In genomic region chr2:166671019-166671418, GRCm38 (mm10) we compare ENCODE assay signal across 10 mouse cellular contexts. TPM values are rescaled to one million over a fixed set of nuclear protein-coding genes. Genes with fewer than 3 reads are reported as not detected.
DNase-seq lines count a peak whose midpoint lies in the region; ATAC-seq and TF ChIP-seq lines count a peak whose summit lies in the region.
"Had no signal": no experiment of that assay in that cellular context is flagged by ENCODE, and none has a peak within 500 bp of the region (broad histone marks: within the 10 kb centered on the region; RNA-seq: fewer than 3 reads in every experiment).

No protein-coding gene starts in this region.

- WGBS in heart, embryonic 10.5 days, result 30% methylated on average over 8 of the region's 8 CpGs
- 53% methylated on average over 8 of the region's 8 CpGs for WGBS in heart, adult 2 months
- whole genome bisulfite sequencing in bone marrow, adult 2 months, result 30% methylated on average over 8 of the region's 8 CpGs
- WGBS in forebrain, embryonic 16.5 days, result 6% methylated on average over 8 of the region's 8 CpGs
- 8% methylated on average over 8 of the region's 8 CpGs for WGBS in midbrain, embryonic 13.5 days

- peak; percentile 54 for ATAC-seq in forebrain, embryonic 16.5 days
- peak; percentile 73 for ATAC-seq in midbrain, embryonic 13.5 days
- no peak for ATAC-seq in inflammation-experienced regulatory T-cells, adult 6 months

- H3K9ac ChIP-seq in heart, adult 2 months (ENCODE audit: low read depth, low read length), result no peak overlapping the region
- no peak overlapping the region for H3K9ac ChIP-seq in forebrain, embryonic 16.5 days (replicated peaks; ENCODE audit: low read depth, low read length)
- no peak overlapping the region for H3K9ac ChIP-seq in midbrain, embryonic 13.5 days (replicated peaks)
- H3K9ac ChIP-seq: liver, embryonic 14.5 days had no signal

- TF ChIP-seq POLR2A in heart, adult 2 months (IDR thresholded peaks at IDR 0.05; ENCODE audit: insufficient read depth, low read depth, low read length), result no peak
- no peak for TF ChIP-seq POLR2A in bone marrow, adult 2 months (IDR thresholded peaks at IDR 0.05; ENCODE audit: borderline replicate concordance, control insufficient read depth, low read depth, low read length)

- DNase-seq in heart, embryonic 10.5 days (ENCODE audit: low spot score), result no peak
- no peak for DNase-seq in heart, adult 2 months
- no peak for DNase-seq in gastrocnemius, postnatal 4 days (ENCODE audit: low spot score in 2 of 2)
- DNase-seq in spleen, postnatal 36 days (ENCODE audit: low spot score in 2 of 2), result no peak
- DNase-seq: cerebellum, adult 8-10 months had no signal

- no peak overlapping the region for H3K4me3 ChIP-seq in heart, embryonic 10.5 days
- no peak overlapping the region for H3K4me3 ChIP-seq in heart, adult 2 months
- H3K4me3 ChIP-seq in bone marrow, adult 2 months (replicated peaks; ENCODE audit: control insufficient read depth, low read depth, low read length), result no peak overlapping the region
- no peak overlapping the region for H3K4me3 ChIP-seq in forebrain, embryonic 16.5 days (replicated peaks; ENCODE audit: low read length)
- no peak overlapping the region for H3K4me3 ChIP-seq in midbrain, embryonic 13.5 days (replicated peaks)

- H3K36me3 ChIP-seq in heart, embryonic 10.5 days, result no peaks in the 10 kb centered on the region
- no peaks in the 10 kb centered on the region for H3K36me3 ChIP-seq in heart, adult 2 months (ENCODE audit: control insufficient read depth, insufficient read depth, low read length)
- H3K36me3 ChIP-seq in forebrain, embryonic 16.5 days (ENCODE audit: control insufficient read depth, insufficient read depth), result no peaks in the 10 kb centered on the region
- H3K36me3 ChIP-seq in midbrain, embryonic 13.5 days, result no peaks in the 10 kb centered on the region

- TF ChIP-seq EP300 in heart, adult 2 months (IDR thresholded peaks at IDR 0.05; ENCODE audit: insufficient read depth, low read depth, low read length), result no peak

- no peaks in the 10 kb centered on the region for H3K79me2 ChIP-seq in heart, adult 2 months (replicated peaks; ENCODE audit: control insufficient read depth, insufficient read depth, low read length)

- no peak overlapping the region for H3K4me2 ChIP-seq in forebrain, embryonic 16.5 days (ENCODE audit: low read length)
- H3K4me2 ChIP-seq in midbrain, embryonic 13.5 days (replicated peaks), result no peak overlapping the region

- peaks cover 75% of the 10 kb centered on the region for H3K4me1 ChIP-seq in heart, embryonic 10.5 days
- H3K4me1 ChIP-seq in heart, adult 2 months (ENCODE audit: control insufficient read depth, insufficient read depth, low read length), result peaks cover 6% of the 10 kb centered on the region
- H3K4me1 ChIP-seq in bone marrow, adult 2 months (ENCODE audit: control insufficient read depth, insufficient read depth, low read length), result peaks cover 10% of the 10 kb centered on the region
- peaks cover 45% of the 10 kb centered on the region for H3K4me1 ChIP-seq in forebrain, embryonic 16.5 days (replicated peaks; ENCODE audit: control insufficient read depth, insufficient read depth, low read length)
- H3K4me1 ChIP-seq in midbrain, embryonic 13.5 days (replicated peaks), result peaks cover 70% of the 10 kb centered on the region

- TF ChIP-seq CTCF in heart, adult 2 months (IDR thresholded peaks at IDR 0.05), result no peak
- TF ChIP-seq CTCF in bone marrow, adult 2 months (IDR thresholded peaks at IDR 0.05; ENCODE audit: control insufficient read depth, insufficient read depth, low read length), result no peak

- 0 out of 2 replicates have a peak overlapping the region, but pooled peaks have one; percentile 23 for H3K27ac ChIP-seq in heart, embryonic 10.5 days
- H3K27ac ChIP-seq in heart, adult 2 months, result no peak overlapping the region
- H3K27ac ChIP-seq in bone marrow, adult 2 months (ENCODE audit: control insufficient read depth, insufficient read depth, low read depth, low read length, poor library complexity), result peak overlapping the region; percentile 5; the same call in 1 of the 2 replicates
- 0 out of 2 replicates have a peak overlapping the region, but pooled peaks have one; percentile 4 for H3K27ac ChIP-seq in forebrain, embryonic 16.5 days (ENCODE audit: low read length)
- peak overlapping the region; percentile 67 for H3K27ac ChIP-seq in midbrain, embryonic 13.5 days
- H3K27ac ChIP-seq: liver, embryonic 14.5 days had no signal

- intact Hi-C loops in heart, adult 2 months (cut with DNase I), result no loop called here

- no peaks in the 10 kb centered on the region for H3K9me3 ChIP-seq in heart, embryonic 10.5 days
- H3K9me3 ChIP-seq in forebrain, embryonic 16.5 days (ENCODE audit: control insufficient read depth, low read length), result no peaks in the 10 kb centered on the region
- H3K9me3 ChIP-seq in midbrain, embryonic 13.5 days, result no peaks in the 10 kb centered on the region

- 0 out of 2 replicates have a peak, but pooled peaks cover 6% of the 10 kb centered on the region for H3K27me3 ChIP-seq in heart, embryonic 10.5 days (ENCODE audit: insufficient read depth, poor library complexity, severe bottlenecking)
- H3K27me3 ChIP-seq in heart, adult 2 months (ENCODE audit: control insufficient read depth, insufficient read depth, low read length), result no peaks in the 10 kb centered on the region
- H3K27me3 ChIP-seq in forebrain, embryonic 16.5 days (replicated peaks; ENCODE audit: control insufficient read depth, insufficient read depth, low read length), result no peaks in the 10 kb centered on the region
- no peaks in the 10 kb centered on the region for H3K27me3 ChIP-seq in midbrain, embryonic 13.5 days

RNA-seq across cellular contexts. Expression of gene Prex1, which starts 42.6 kb away (rescaled TPM):
- polyA plus RNA-seq in heart, embryonic 10.5 days (2016; fragmentation: Nextera tagmentation; extraction: Ambion mirVana), result 10.9 and 13.2 TPM in 2 replicates
- 1 to 10 TPM; 5.2 to 6.0 TPM for total RNA-seq in heart, adult 2 months (2021)
- polyA plus RNA-seq in heart, adult 2 months (2012; rRNA removed), result 9.3 and 9.8 TPM in 2 replicates
- 27.3 and 38.8 TPM in 2 replicates for polyA plus RNA-seq in bone marrow, adult 2 months (2011; ENCODE audit: insufficient read depth, insufficient read length, low replicate concordance, missing spikeins)
- polyA plus RNA-seq in forebrain, embryonic 16.5 days (2015; fragmentation: Nextera tagmentation; extraction: Ambion mirVana), result 38.5 and 40.5 TPM in 2 replicates
- polyA plus RNA-seq in midbrain, embryonic 13.5 days (2015; fragmentation: Nextera tagmentation; extraction: Ambion mirVana), result 17.7 and 21.1 TPM in 2 replicates
- 10 to 100 TPM; 18.2 to 19.4 TPM for total RNA-seq in gastrocnemius, postnatal 4 days (2021)
- polyA plus RNA-seq in inflammation-experienced regulatory T-cells, adult 6 months (2017; shearing (Covaris generic)), result 10 to 100 TPM; 31.3 to 54.8 (median 31.8) TPM
